In the genomic region with DNA sequence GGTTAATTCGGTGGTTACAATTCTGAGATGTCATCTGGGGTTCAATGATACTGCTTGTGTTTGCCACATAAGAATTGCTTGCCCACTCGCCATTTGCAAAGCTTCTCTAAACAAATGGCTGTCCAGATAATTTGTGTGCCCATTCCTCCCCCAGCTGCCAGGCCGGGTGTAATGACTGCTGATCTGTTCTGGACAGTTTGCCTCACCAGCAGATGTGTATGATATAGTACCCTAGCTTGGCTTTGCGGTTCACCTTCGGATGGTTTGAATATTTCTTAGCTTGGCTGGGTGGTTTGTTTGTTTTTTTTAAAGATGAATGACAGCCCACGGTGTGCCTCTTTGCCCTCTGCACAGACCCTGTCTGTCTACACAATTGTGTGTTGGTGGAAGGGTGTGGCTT, we compare ENCODE assay signal across 17 mouse cellular contexts. TPM values are rescaled to one million over a fixed set of nuclear protein-coding genes. Genes with fewer than 3 reads are reported as not detected.
DNase-seq lines count a peak whose midpoint lies in the region; ATAC-seq lines count a peak whose summit lies in the region.
"Had no signal": no experiment of that assay in that cellular context is flagged by ENCODE, and none has a peak within 500 bp of the region (broad histone marks: within the 10 kb centered on the region; RNA-seq: fewer than 3 reads in every experiment).

No protein-coding gene starts in this region.

- H3K9me3 ChIP-seq in forebrain, embryonic 12.5 days = no peaks in the 10 kb centered on the region
- H3K9me3 ChIP-seq in forebrain, embryonic 10.5 days = no peaks in the 10 kb centered on the region
- H3K9me3 ChIP-seq in forebrain, embryonic 14.5 days (replicated peaks; ENCODE audit: control insufficient read depth, low read length) = no peaks in the 10 kb centered on the region
- H3K9me3 ChIP-seq in midbrain, embryonic 10.5 days (replicated peaks) = no peaks in the 10 kb centered on the region
- H3K9me3 ChIP-seq in neural tube, embryonic 13.5 days = no peaks in the 10 kb centered on the region
- H3K9me3 ChIP-seq: embryonic facial prominence, embryonic 12.5 days had no signal

- H3K9ac ChIP-seq in forebrain, embryonic 12.5 days = no peak overlapping the region
- peak overlapping the region; percentile 91 for H3K9ac ChIP-seq in forebrain, embryonic 14.5 days (ENCODE audit: low read length)
- H3K9ac ChIP-seq in neural tube, embryonic 13.5 days = peak overlapping the region; percentile 95
- H3K9ac ChIP-seq: embryonic facial prominence, embryonic 12.5 days; lung, embryonic 14.5 days had no signal

- H3K4me2 ChIP-seq in forebrain, embryonic 12.5 days = peak overlapping the region; percentile 92
- H3K4me2 ChIP-seq in forebrain, embryonic 14.5 days (ENCODE audit: low read length) = peak overlapping the region; percentile 87
- H3K4me2 ChIP-seq in neural tube, embryonic 13.5 days = peak overlapping the region; percentile 79
- H3K4me2 ChIP-seq: lung, embryonic 14.5 days had no signal

- H3K4me1 ChIP-seq in forebrain, embryonic 12.5 days = peaks cover 44% of the 10 kb centered on the region
- peaks cover 54% of the 10 kb centered on the region for H3K4me1 ChIP-seq in forebrain, embryonic 10.5 days
- H3K4me1 ChIP-seq in forebrain, embryonic 14.5 days (ENCODE audit: control insufficient read depth, insufficient read depth, low read length) = peaks cover 20% of the 10 kb centered on the region; the same call in 1 of the 2 replicates
- peaks cover 59% of the 10 kb centered on the region for H3K4me1 ChIP-seq in midbrain, embryonic 10.5 days
- H3K4me1 ChIP-seq in neural tube, embryonic 13.5 days (replicated peaks) = peaks cover 64% of the 10 kb centered on the region

- DNase-seq in forebrain, embryonic 10.5 days (ENCODE audit: extremely low spot score, low spot score) = no peak
- DNase-seq in forebrain, embryonic 14.5 days (ENCODE audit: low spot score) = no peak
- no peak for DNase-seq in midbrain, embryonic 10.5 days (ENCODE audit: low spot score)
- no peak for DNase-seq in heart, postnatal 14 days
- DNase-seq in thymus, postnatal 0 days (ENCODE audit: low spot score) = no peak
- DNase-seq in spleen, postnatal 36 days (ENCODE audit: low spot score in 2 of 2) = no peak
- DNase-seq: adrenal gland, adult 2 months; heart, postnatal 36 days; lung, embryonic 14.5 days; spleen, adult 18-20 months had no signal

- H3K4me3 ChIP-seq in forebrain, embryonic 12.5 days (replicated peaks) = peak overlapping the region; percentile 51; the same call in 1 of the 2 replicates
- H3K4me3 ChIP-seq in forebrain, embryonic 10.5 days = no peak overlapping the region
- H3K4me3 ChIP-seq in forebrain, embryonic 14.5 days (ENCODE audit: low read depth, low read length) = peak overlapping the region; percentile 57
- 0 out of 2 replicates have a peak overlapping the region, but pooled peaks have one; percentile 73 for H3K4me3 ChIP-seq in midbrain, embryonic 10.5 days
- H3K4me3 ChIP-seq in neural tube, embryonic 13.5 days = peak overlapping the region; percentile 81

- H3K27me3 ChIP-seq in forebrain, embryonic 12.5 days = peaks cover 61% of the 10 kb centered on the region
- H3K27me3 ChIP-seq in forebrain, embryonic 10.5 days (ENCODE audit: poor library complexity, severe bottlenecking) = peaks cover 78% of the 10 kb centered on the region
- peaks cover 16% of the 10 kb centered on the region for H3K27me3 ChIP-seq in forebrain, embryonic 14.5 days (replicated peaks; ENCODE audit: control insufficient read depth, insufficient read depth, low read length)
- peaks cover 83% of the 10 kb centered on the region for H3K27me3 ChIP-seq in midbrain, embryonic 10.5 days (ENCODE audit: low read depth, poor library complexity, severe bottlenecking)
- H3K27me3 ChIP-seq in neural tube, embryonic 13.5 days = peaks cover 31% of the 10 kb centered on the region

- no peaks in the 10 kb centered on the region for H3K36me3 ChIP-seq in forebrain, embryonic 12.5 days (replicated peaks)
- no peaks in the 10 kb centered on the region for H3K36me3 ChIP-seq in forebrain, embryonic 10.5 days (replicated peaks)
- no peaks in the 10 kb centered on the region for H3K36me3 ChIP-seq in forebrain, embryonic 14.5 days (ENCODE audit: control insufficient read depth, insufficient read depth, low read length)
- no peaks in the 10 kb centered on the region for H3K36me3 ChIP-seq in midbrain, embryonic 10.5 days
- H3K36me3 ChIP-seq in neural tube, embryonic 13.5 days = no peaks in the 10 kb centered on the region
- H3K36me3 ChIP-seq: embryonic facial prominence, embryonic 12.5 days had no signal

- ATAC-seq in forebrain, embryonic 12.5 days (ENCODE audit: low FRiP score) = no peak
- ATAC-seq in forebrain, embryonic 14.5 days = no peak
- no peak for ATAC-seq in neural tube, embryonic 13.5 days (ENCODE audit: low read depth)

- intact Hi-C loops in heart, postnatal 14 days (cut with DNase I) = loop anchor here (10.0 kb wide), 1 partner anchor 210 kb away; no protein-coding TSS in a partner anchor

- 51% methylated on average over 6 of the region's 6 CpGs for WGBS in forebrain, embryonic 12.5 days
- WGBS in forebrain, embryonic 10.5 days = 49% methylated on average over 6 of the region's 6 CpGs
- WGBS in forebrain, embryonic 14.5 days = 55% methylated on average over 6 of the region's 6 CpGs
- 51% methylated on average over 6 of the region's 6 CpGs for WGBS in midbrain, embryonic 10.5 days
- 26% methylated on average over 6 of the region's 6 CpGs for WGBS in neural tube, embryonic 13.5 days

- no peak overlapping the region for H3K27ac ChIP-seq in forebrain, embryonic 12.5 days
- H3K27ac ChIP-seq in forebrain, embryonic 10.5 days = no peak overlapping the region
- H3K27ac ChIP-seq in forebrain, embryonic 14.5 days (ENCODE audit: low read depth, low read length) = no peak overlapping the region
- H3K27ac ChIP-seq in midbrain, embryonic 10.5 days (replicated peaks) = no peak overlapping the region
- H3K27ac ChIP-seq in neural tube, embryonic 13.5 days (replicated peaks) = peak overlapping the region; percentile 99
- H3K27ac ChIP-seq: embryonic facial prominence, embryonic 12.5 days had no signal

RNA-seq across cellular contexts. Expression of a gene that starts 3.5 kb away (rescaled TPM):
- polyA plus RNA-seq in forebrain, embryonic 12.5 days (2016; fragmentation: Nextera tagmentation; extraction: Ambion mirVana) = 115 and 134 TPM in 2 replicates
- 2.9 and 8.1 TPM in 2 replicates for polyA plus RNA-seq in forebrain, embryonic 10.5 days (2016; fragmentation: Nextera tagmentation; extraction: Ambion mirVana)
- polyA plus RNA-seq in forebrain, embryonic 14.5 days (2014; fragmentation: Nextera tagmentation; extraction: Ambion mirVana) = 354 and 601 TPM in 2 replicates
- 23.7 and 47.2 TPM in 2 replicates for polyA plus RNA-seq in midbrain, embryonic 10.5 days (2016; fragmentation: Nextera tagmentation; extraction: Ambion mirVana)
- polyA plus RNA-seq in neural tube, embryonic 13.5 days (2015; fragmentation: Nextera tagmentation; extraction: Ambion mirVana) = 665 and 688 TPM in 2 replicates
- 10 to 100 TPM; 51.5 to 54.4 TPM for total RNA-seq in heart, postnatal 14 days (2021)
- 0.41 and 0.61 TPM in 2 replicates for polyA plus RNA-seq in thymus, postnatal 0 days (2015; fragmentation: Nextera tagmentation; extraction: Ambion mirVana)
- total RNA-seq: granulocyte monocyte progenitor cell, adult 5-6 weeks had no signal

RNA-seq across cellular contexts. Expression of a gene that starts 48.6 kb away (rescaled TPM):
- polyA plus RNA-seq in forebrain, embryonic 12.5 days (2016; fragmentation: Nextera tagmentation; extraction: Ambion mirVana) = not detected in 2 replicates
- polyA plus RNA-seq in forebrain, embryonic 10.5 days (2016; fragmentation: Nextera tagmentation; extraction: Ambion mirVana) = not detected in 2 replicates
- polyA plus RNA-seq in forebrain, embryonic 14.5 days (2014; fragmentation: Nextera tagmentation; extraction: Ambion mirVana) = not detected in 2 replicates
- not detected in 2 replicates for polyA plus RNA-seq in midbrain, embryonic 10.5 days (2016; fragmentation: Nextera tagmentation; extraction: Ambion mirVana)
- polyA plus RNA-seq in neural tube, embryonic 13.5 days (2015; fragmentation: Nextera tagmentation; extraction: Ambion mirVana) = not detected in 2 replicates
- total RNA-seq in heart, postnatal 14 days (2021) = not detected
- polyA plus RNA-seq in thymus, postnatal 0 days (2015; fragmentation: Nextera tagmentation; extraction: Ambion mirVana) = not detected in 2 replicates
- total RNA-seq: adrenal gland, adult 2 months; granulocyte monocyte progenitor cell, adult 5-6 weeks; heart, postnatal 36 days; layer of hippocampus, postnatal 25 days had no signal
- polyA plus RNA-seq: adrenal gland, adult 2 months; embryonic facial prominence, embryonic 12.5 days; kidney, embryonic 14.5 days; limb, embryonic 14.5 days; lung, embryonic 14.5 days had no signal
